Mouse (Mus musculus): Measurements from ENCODE around the gene Hist1h2bl. TPM values are rescaled to one million over a fixed set of nuclear protein-coding genes. Genes with fewer than 3 reads are reported as not detected.
"Not testable (repeated sequence)": the region's sequence is repeated elsewhere in the genome, so short reads cannot be mapped to it uniquely, and the experiment has no call there.

The Hist1h2bl gene
- total and polyA plus RNA-seq, 2 experiments, result 1.5 TPM; not detected in 1

DNA sequence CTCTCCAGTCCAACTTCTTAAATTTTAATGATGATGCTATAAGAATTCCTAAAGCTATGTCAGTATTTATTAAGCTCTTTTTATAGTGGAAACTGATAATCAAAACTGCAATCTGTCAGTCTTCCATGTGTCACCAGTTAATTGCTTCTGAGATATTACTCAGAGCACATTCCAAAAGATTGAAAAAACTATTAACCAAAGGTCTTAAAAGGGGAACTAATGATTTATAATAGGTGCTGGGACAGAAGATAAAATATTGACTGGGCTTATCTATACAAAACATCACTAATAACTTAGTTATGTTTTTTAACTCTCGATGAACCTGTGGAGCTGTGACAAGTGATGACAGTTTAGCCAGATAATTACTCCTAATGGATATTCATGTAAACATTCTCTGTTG lies 29.1 kb upstream of the Hist1h2bl start:
- no peak for DNase-seq (ENCODE audit: extremely low read depth, low read depth, low spot score)
- H3K79me2 ChIP-seq (ENCODE audit: control insufficient read depth, insufficient read depth, low read length), result no peaks in the 10 kb centered on the region; the same call in 1 of the 2 replicates
- peaks cover 3% of the 10 kb centered on the region for H3K4me1 ChIP-seq (ENCODE audit: control insufficient read depth, insufficient read depth, low read length)
- 84% methylated on average over 1 of the region's 1 CpGs for WGBS
- H3K4me3 ChIP-seq (ENCODE audit: insufficient read depth, low read depth, low read length), result no peak overlapping the region
- no peak for TF ChIP-seq CTCF (IDR thresholded peaks at IDR 0.05; ENCODE audit: low read depth, low read length)
- TF ChIP-seq POLR2A (IDR thresholded peaks at IDR 0.05; ENCODE audit: extremely low read depth, insufficient read depth, low read length), result no peak
- no peaks in the 10 kb centered on the region for H3K27me3 ChIP-seq (ENCODE audit: control insufficient read depth, insufficient read depth, low read length)
- H3K9ac ChIP-seq (ENCODE audit: low read depth, low read length), result no peak overlapping the region
- no peak overlapping the region for H3K27ac ChIP-seq (replicated peaks; ENCODE audit: insufficient read depth, low read depth, low read length)
- H3K36me3 ChIP-seq (ENCODE audit: control insufficient read depth, insufficient read depth, low read length), result peaks cover 2% of the 10 kb centered on the region; the same call in 1 of the 2 replicates

DNA sequence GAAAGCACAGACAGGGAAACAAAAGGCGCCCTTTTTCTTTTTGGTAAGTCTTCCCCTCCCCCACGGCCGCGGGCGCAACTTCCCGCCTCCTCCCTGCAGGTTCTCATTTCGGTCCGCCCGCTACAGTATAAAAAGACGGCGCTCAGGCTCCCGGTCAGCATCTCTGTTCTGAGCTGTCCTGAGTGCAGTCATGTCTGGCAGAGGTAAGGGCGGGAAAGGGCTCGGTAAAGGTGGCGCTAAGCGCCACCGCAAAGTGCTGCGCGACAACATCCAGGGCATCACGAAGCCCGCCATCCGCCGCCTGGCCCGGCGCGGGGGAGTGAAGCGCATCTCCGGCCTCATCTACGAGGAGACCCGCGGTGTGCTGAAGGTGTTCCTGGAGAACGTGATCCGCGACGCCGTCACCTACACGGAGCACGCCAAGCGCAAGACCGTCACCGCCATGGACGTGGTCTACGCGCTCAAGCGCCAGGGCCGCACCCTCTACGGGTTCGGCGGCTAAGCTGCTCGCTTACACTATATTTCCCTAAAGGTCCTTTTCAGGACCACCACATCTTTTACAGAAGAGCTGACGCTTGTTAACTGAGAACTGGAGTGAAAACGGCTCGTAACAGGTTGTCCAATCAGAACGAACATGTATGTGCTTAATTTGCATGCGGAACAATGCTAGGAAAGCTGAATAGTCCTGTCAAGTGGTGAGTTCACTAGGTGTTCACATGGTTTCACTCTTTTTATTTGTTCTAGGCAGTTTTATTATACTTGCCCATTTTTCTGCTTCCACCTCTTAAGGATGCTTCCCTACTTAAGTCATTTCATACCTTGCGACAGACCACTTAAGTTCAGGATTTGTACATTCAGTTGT lies 19.2 kb upstream of the Hist1h2bl start, which contains the start of gene Hist1h4j:
TSS of gene Hist1h4j (plus strand) at position 159 of the 862 bp plus-strand sequence.
- not testable (repeated sequence) for H3K79me2 ChIP-seq (ENCODE audit: control insufficient read depth, insufficient read depth, low read length); H3K4me1 ChIP-seq (ENCODE audit: control insufficient read depth, insufficient read depth, low read length); H3K36me3 ChIP-seq (ENCODE audit: control insufficient read depth, insufficient read depth, low read length); H3K27me3 ChIP-seq (ENCODE audit: control insufficient read depth, insufficient read depth, low read length)
- peak; percentile 38 for DNase-seq (ENCODE audit: extremely low read depth, low read depth, low spot score)
- WGBS, result 2% methylated on average over 47 of the region's 56 CpGs
- peak within 1 kb of the TSS; percentile 93 for H3K4me3 ChIP-seq (ENCODE audit: insufficient read depth, low read depth, low read length)
- TF ChIP-seq POLR2A (IDR thresholded peaks at IDR 0.05; ENCODE audit: extremely low read depth, insufficient read depth, low read length), result peak; percentile 70
- H3K9ac ChIP-seq (ENCODE audit: low read depth, low read length), result peak within 1 kb of the TSS; percentile 57
- H3K27ac ChIP-seq (replicated peaks; ENCODE audit: insufficient read depth, low read depth, low read length), result 0 out of 2 replicates have a peak within 1 kb of the TSS, but pooled peaks have one; percentile 12

DNA sequence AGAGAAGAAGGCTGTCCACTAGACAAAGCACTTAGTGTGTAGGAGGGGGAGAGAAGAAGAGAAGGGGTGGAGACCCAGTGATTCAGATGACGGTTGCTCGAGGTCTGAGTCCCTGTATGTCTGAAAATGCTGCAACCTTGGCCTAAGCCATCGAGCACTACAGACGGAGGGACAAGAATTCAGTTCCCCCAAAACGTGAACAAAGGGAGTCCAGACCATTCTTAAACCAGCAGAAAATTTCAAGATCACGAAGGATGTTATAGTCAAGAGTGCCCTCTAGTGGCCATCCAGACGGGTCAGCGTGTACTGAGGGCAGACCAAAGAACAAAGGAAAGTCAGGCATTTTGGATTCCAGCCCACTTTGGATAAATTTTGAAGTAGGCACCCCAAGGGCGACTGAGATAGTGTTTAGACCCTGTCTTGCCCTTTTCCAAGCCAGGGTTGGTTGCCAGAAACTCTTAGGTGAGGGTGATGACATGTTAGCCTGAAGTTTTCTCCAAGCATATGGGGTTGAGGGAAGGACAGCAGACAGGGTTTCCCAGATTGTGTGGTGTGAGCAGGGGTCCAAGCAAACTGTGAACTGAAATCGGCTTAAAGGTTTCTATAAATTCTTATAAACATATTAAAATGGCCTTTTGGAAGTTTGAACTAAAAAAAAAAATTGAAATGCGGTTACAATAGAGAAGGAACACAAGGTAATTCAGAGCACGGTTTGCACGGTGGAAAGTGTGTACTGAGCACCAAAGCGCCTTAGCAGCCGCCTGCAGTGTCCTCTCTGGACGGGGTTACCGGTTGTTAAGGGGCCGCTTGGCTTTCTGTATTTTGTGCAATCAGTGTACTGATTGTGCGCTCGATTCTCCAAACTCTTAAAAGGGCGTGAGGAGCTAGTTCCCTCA lies 18.3 kb upstream of the Hist1h2bl start:
- no peaks in the 10 kb centered on the region for H3K79me2 ChIP-seq (ENCODE audit: control insufficient read depth, insufficient read depth, low read length)
- no peaks in the 10 kb centered on the region for H3K36me3 ChIP-seq (ENCODE audit: control insufficient read depth, insufficient read depth, low read length)
- H3K9ac ChIP-seq (ENCODE audit: low read depth, low read length), result peak overlapping the region; percentile 29; the same call in 1 of the 2 replicates
- peaks cover 7% of the 10 kb centered on the region for H3K4me1 ChIP-seq (ENCODE audit: control insufficient read depth, insufficient read depth, low read length)
- no peak for TF ChIP-seq POLR2A (IDR thresholded peaks at IDR 0.05; ENCODE audit: extremely low read depth, insufficient read depth, low read length)
- peak; percentile 66; the same call in 1 of the 2 replicates for TF ChIP-seq CTCF (IDR thresholded peaks at IDR 0.05; ENCODE audit: low read depth, low read length)
- DNase-seq (ENCODE audit: extremely low read depth, low read depth, low spot score), result peak; percentile 73
- peak overlapping the region; percentile 93 for H3K4me3 ChIP-seq (ENCODE audit: insufficient read depth, low read depth, low read length)
- 2% methylated on average over 21 of the region's 21 CpGs for WGBS
- H3K27ac ChIP-seq (replicated peaks; ENCODE audit: insufficient read depth, low read depth, low read length), result 0 out of 2 replicates have a peak overlapping the region, but pooled peaks have one; percentile 12
- H3K27me3 ChIP-seq (ENCODE audit: control insufficient read depth, insufficient read depth, low read length), result no peaks in the 10 kb centered on the region

- Histone ChIP-seq H3K27me3 (ENCODE audit: control insufficient read depth, insufficient read depth, low read length) (no peaks in the 10 kb centered on the region), H3K79me2 (ENCODE audit: control insufficient read depth, insufficient read depth, low read length) (no peaks in the 10 kb centered on the region), H3K9ac (ENCODE audit: low read depth, low read length) (no peak overlapping the region), H3K27ac (replicated peaks; ENCODE audit: insufficient read depth, low read depth, low read length) (no peak overlapping the region), H3K4me3 (ENCODE audit: insufficient read depth, low read depth, low read length) (no peak overlapping the region), H3K36me3 (ENCODE audit: control insufficient read depth, insufficient read depth, low read length) (no peaks in the 10 kb centered on the region), H3K4me1 (ENCODE audit: control insufficient read depth, insufficient read depth, low read length) (peaks cover 7% of the 10 kb centered on the region)
- TF ChIP-seq CTCF (IDR thresholded peaks at IDR 0.05; ENCODE audit: low read depth, low read length), result no peak
- no peak for TF ChIP-seq POLR2A (IDR thresholded peaks at IDR 0.05; ENCODE audit: extremely low read depth, insufficient read depth, low read length)
- no peak for DNase-seq (ENCODE audit: extremely low read depth, low read depth, low spot score)
- WGBS, result 85% methylated on average over 5 of the region's 5 CpGs
Measured at GRCm38 (mm10) chr13:21733466-21733865, 17.5 kb upstream of the Hist1h2bl start.

DNA sequence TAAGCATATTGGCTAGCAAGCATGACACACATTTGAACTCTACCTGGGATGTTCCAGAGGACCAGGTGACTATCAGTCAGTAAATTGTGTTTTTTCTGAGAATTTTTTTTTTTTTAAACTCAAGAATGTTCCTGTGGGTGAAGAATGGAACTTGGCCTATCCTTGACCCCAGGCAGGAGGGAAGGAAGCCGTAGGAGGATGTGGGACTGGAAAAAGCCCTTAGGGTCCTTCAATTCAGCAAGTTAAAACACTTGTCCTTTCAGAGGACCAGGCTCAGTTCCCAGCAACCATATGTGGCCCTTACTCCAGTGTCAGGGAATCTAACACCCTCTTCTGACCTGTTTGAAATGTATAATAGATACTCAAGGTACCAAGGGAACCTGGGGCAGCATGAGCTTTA lies 13.6 kb upstream of the Hist1h2bl start:
- no peak overlapping the region for H3K9ac ChIP-seq (ENCODE audit: low read depth, low read length)
- H3K4me3 ChIP-seq (ENCODE audit: insufficient read depth, low read depth, low read length), result no peak overlapping the region
- DNase-seq (ENCODE audit: extremely low read depth, low read depth, low spot score), result no peak
- no peak overlapping the region for H3K27ac ChIP-seq (replicated peaks; ENCODE audit: insufficient read depth, low read depth, low read length)
- 70% methylated on average over 1 of the region's 1 CpGs for WGBS
- H3K79me2 ChIP-seq (ENCODE audit: control insufficient read depth, insufficient read depth, low read length), result no peaks in the 10 kb centered on the region
- no peaks in the 10 kb centered on the region for H3K36me3 ChIP-seq (ENCODE audit: control insufficient read depth, insufficient read depth, low read length)
- peaks cover 2% of the 10 kb centered on the region for H3K4me1 ChIP-seq (ENCODE audit: control insufficient read depth, insufficient read depth, low read length)
- no peaks in the 10 kb centered on the region for H3K27me3 ChIP-seq (ENCODE audit: control insufficient read depth, insufficient read depth, low read length)
- TF ChIP-seq CTCF (IDR thresholded peaks at IDR 0.05; ENCODE audit: low read depth, low read length) (no peak), POLR2A (IDR thresholded peaks at IDR 0.05; ENCODE audit: extremely low read depth, insufficient read depth, low read length) (no peak)
